Mouse (Mus musculus) embryonic fibroblast, embryonic 13.5 days (primary cell): ENCODE measurements around the gene Ncmap.

Experiments used
- CTCF ChIP-seq: IDR thresholded peaks from 2 replicates; pipeline ENCODE4 v1.5.1; 2011; ENCODE audit warnings: mild to moderate bottlenecking, control low read depth, low read length, moderate library complexity, borderline replicate concordance; ENCODE audit not compliant: insufficient read depth
- POLR2A ChIP-seq: IDR thresholded peaks from 2 replicates; pipeline ENCODE4 v1.6.1; 2011; ENCODE audit warnings: low read depth, mild to moderate bottlenecking, control low read depth, low read length, moderate library complexity

GRCm38 (mm10) chr4:135434395-135434789 lies 36.4 kb upstream of the Ncmap start:
- TF ChIP-seq CTCF, result no peak
- TF ChIP-seq POLR2A, result no peak
